Mouse (Mus musculus) MEL (cell line): ENCODE results near the gene Hsd17b2.

Experiments
- CTCF ChIP-seq, 3 experiments: IDR thresholded peaks in 2 of 3; conservative IDR thresholded peaks in 1 of 3; 2 replicates each; pipeline ENCODE4 v1.5.1; 2011 to 2012; ENCODE audit warnings: low read length in 3 of 3, low read depth in 2 of 3, mild to moderate bottlenecking in 2 of 3, improper control_type of control experiment in 1 of 3, inconsistent platforms in 1 of 3, mixed read lengths in 1 of 3, moderate library complexity in 1 of 3; ENCODE audit not compliant: control insufficient read depth in 1 of 3, insufficient read depth in 1 of 3, poor library complexity in 1 of 3, severe bottlenecking in 1 of 3
- E2F4 ChIP-seq: IDR thresholded peaks from 2 replicates; pipeline ENCODE4 v1.6.1; 2011; ENCODE audit warnings: low read depth, low read length, improper control_type of control experiment, borderline replicate concordance
- EP300 ChIP-seq, 2 experiments: IDR thresholded peaks; 2 replicates each; pipeline ENCODE4 v1.6.1; 2011; ENCODE audit warnings: improper control_type of control experiment in 2 of 2, low read length in 2 of 2, low read depth in 1 of 2, mild to moderate bottlenecking in 1 of 2
- ETS1 ChIP-seq: IDR thresholded peaks from 2 replicates; pipeline ENCODE4 v1.6.1; 2012; ENCODE audit warnings: low read depth, mild to moderate bottlenecking, inconsistent platforms, low read length, improper control_type of control experiment, moderate library complexity
- GATA1 ChIP-seq: IDR thresholded peaks from 2 replicates; pipeline ENCODE4 v1.6.1; 2011; ENCODE audit warnings: low read depth, low read length, improper control_type of control experiment
- MAFK ChIP-seq: IDR thresholded peaks from 2 replicates; pipeline ENCODE4 v1.6.1; 2011; ENCODE audit warnings: low read depth, mild to moderate bottlenecking, low read length, improper control_type of control experiment, borderline replicate concordance
- MEF2A ChIP-seq: IDR thresholded peaks from 2 replicates; pipeline ENCODE4 v1.6.1; 2014; ENCODE audit warnings: low read depth, mild to moderate bottlenecking, inconsistent platforms, low read length, improper control_type of control experiment; ENCODE audit not compliant: poor library complexity, insufficient replicate concordance, severe bottlenecking; ENCODE audit errors: extremely low read depth
- MYC ChIP-seq: IDR thresholded peaks from 2 replicates; pipeline ENCODE4 v1.6.1; 2011; ENCODE audit warnings: low read depth, mild to moderate bottlenecking, low read length, improper control_type of control experiment, moderate library complexity
- POLR2A ChIP-seq, 2 experiments: IDR thresholded peaks; 2 replicates each; pipeline ENCODE4 v1.6.1; 2011 to 2012; ENCODE audit warnings: low read length in 2 of 2, mild to moderate bottlenecking in 2 of 2, control low read depth in 1 of 2, improper control_type of control experiment in 1 of 2, low read depth in 1 of 2, moderate library complexity in 1 of 2; ENCODE audit not compliant: control insufficient read depth in 1 of 2, insufficient read depth in 1 of 2, poor library complexity in 1 of 2
- POLR2AphosphoS5 ChIP-seq: IDR thresholded peaks from 2 replicates; pipeline ENCODE4 v1.6.1; 2012; ENCODE audit warnings: low read depth, borderline replicate concordance, mild to moderate bottlenecking, inconsistent platforms, low read length, moderate library complexity, mixed read lengths
- TCF12 ChIP-seq: IDR thresholded peaks from 2 replicates; pipeline ENCODE4 v1.6.1; 2014; ENCODE audit warnings: low read depth, mild to moderate bottlenecking, inconsistent platforms, low read length, improper control_type of control experiment, moderate library complexity

DNA sequence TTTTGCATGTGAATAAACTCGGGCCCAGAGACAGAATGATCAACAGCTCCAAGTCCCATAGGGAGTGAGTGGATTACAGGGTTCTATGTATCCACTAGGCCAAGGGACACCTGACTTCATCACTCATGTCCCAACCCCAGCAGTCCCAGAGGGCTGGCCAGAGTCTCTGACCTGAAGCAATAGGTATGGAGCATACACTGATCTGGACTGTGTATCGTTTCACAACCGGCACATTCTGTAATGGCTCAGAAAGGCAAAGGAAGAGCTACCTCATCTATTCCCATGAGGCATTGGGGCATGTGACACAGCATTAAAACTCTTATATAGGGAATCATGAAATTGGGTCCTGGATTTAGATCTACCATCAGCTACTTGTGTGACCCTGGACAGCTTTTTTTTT, 29.1 kb upstream of the Hsd17b2 start:
- TF ChIP-seq CTCF (IDR thresholded peaks at IDR 0.05 in 2 of 3, conservative IDR thresholded peaks at IDR 0.05 in 1 of 3; ENCODE audit: control insufficient read depth in 1 of 3, insufficient read depth in 1 of 3, low read depth in 2 of 3, low read length in 3 of 3, poor library complexity in 1 of 3, severe bottlenecking in 1 of 3) (no peak), MAFK (no peak), GATA1 (no peak), MEF2A (no peak), EP300 (IDR thresholded peaks at IDR 0.05; ENCODE audit: low read depth in 1 of 2, low read length in 2 of 2) (no peak), E2F4 (no peak), POLR2A (IDR thresholded peaks at IDR 0.05; ENCODE audit: control insufficient read depth in 1 of 2, insufficient read depth in 1 of 2, low read depth in 1 of 2, low read length in 2 of 2, poor library complexity in 1 of 2) (no peak), MYC (no peak), ETS1 (no peak), TCF12 (no peak), POLR2AphosphoS5 (no peak)
